Mouse (Mus musculus) forebrain, embryonic 11.5 days (tissue): ENCODE results near the gene Mad2l1bp. TPM values are rescaled to one million over a fixed set of nuclear protein-coding genes. Genes with fewer than 3 reads are reported as not detected.
A peak's percentile ranks its signal among the peaks of the same experiment; 100 is the strongest.

Source experiments
- ATAC-seq: fragments of 200-750 bp; cut with Nextera tagmentation; replicated peaks from 2 replicates; pipeline ENCODE4 v1.8.0; 2017; ENCODE audit warnings: moderate TSS enrichment; ENCODE audit not compliant: low FRiP score
- DNase-seq: peaks from one replicate; pipeline ENCODE4 v3.0.0-alpha.2; 2017; ENCODE audit warnings: low spot score
- H3K27ac ChIP-seq: fragments of 300-500 bp; sonication (generic); 2 replicates; pipeline ENCODE4 v1.5.1; 2014; ENCODE audit warnings: low read depth, low read length
- H3K27me3 ChIP-seq: fragments of 300-500 bp; sonication (generic); 2 replicates; pipeline ENCODE4 v1.6.1; 2014; ENCODE audit warnings: mild to moderate bottlenecking, low read length, mixed read lengths; ENCODE audit not compliant: control insufficient read depth, insufficient read depth
- H3K36me3 ChIP-seq: fragments of 300-500 bp; sonication (generic); 2 replicates; pipeline ENCODE4 v1.6.1; 2014; ENCODE audit warnings: mild to moderate bottlenecking, low read length, moderate library complexity, mixed read lengths; ENCODE audit not compliant: control insufficient read depth, insufficient read depth
- H3K4me1 ChIP-seq: fragments of 300-500 bp; sonication (generic); replicated peaks from 2 replicates; pipeline ENCODE4 v1.6.1; 2014; ENCODE audit warnings: low read length, mixed read lengths; ENCODE audit not compliant: control insufficient read depth, insufficient read depth
- H3K4me2 ChIP-seq: fragments of 300-500 bp; sonication (generic); 2 replicates; pipeline ENCODE4 v1.6.1; 2014; ENCODE audit warnings: low read depth, mild to moderate bottlenecking, low read length, moderate library complexity, mixed read lengths; ENCODE audit not compliant: severe bottlenecking
- H3K4me3 ChIP-seq: fragments of 300-500 bp; sonication (generic); 2 replicates; pipeline ENCODE4 v1.5.1; 2014; ENCODE audit warnings: low read depth, low read length
- H3K9ac ChIP-seq: fragments of 300-500 bp; sonication (generic); 2 replicates; pipeline ENCODE4 v1.6.1; 2014; ENCODE audit warnings: low read length
- H3K9me3 ChIP-seq: fragments of 300-500 bp; sonication (generic); 2 replicates; pipeline ENCODE4 v1.6.1; 2016; ENCODE audit warnings: low read length, mixed read lengths; ENCODE audit not compliant: control insufficient read depth
- WGBS: fragments of 180-500 bp; shearing (Covaris S2); extraction: QIAGEN DNeasy Blood & Tissue Kit; methylation state at CpG from one replicate; pipeline ENCODE4 v1.1.7; 2014; 5-methylcytosine and 5-hydroxymethylcytosine counted together
- polyA plus RNA-seq: library from polyadenylated mRNA; unstranded; fragments of >200 nt; fragmentation: Nextera tagmentation; extraction: Ambion mirVana; gene quantifications from 2 replicates; pipeline ENCODE4 v1.2.1, GENCODE M21; 2014

Gene Mad2l1bp
- polyA plus RNA-seq, 1 experiment from 2014 or later: 33.7 TPM

DNA sequence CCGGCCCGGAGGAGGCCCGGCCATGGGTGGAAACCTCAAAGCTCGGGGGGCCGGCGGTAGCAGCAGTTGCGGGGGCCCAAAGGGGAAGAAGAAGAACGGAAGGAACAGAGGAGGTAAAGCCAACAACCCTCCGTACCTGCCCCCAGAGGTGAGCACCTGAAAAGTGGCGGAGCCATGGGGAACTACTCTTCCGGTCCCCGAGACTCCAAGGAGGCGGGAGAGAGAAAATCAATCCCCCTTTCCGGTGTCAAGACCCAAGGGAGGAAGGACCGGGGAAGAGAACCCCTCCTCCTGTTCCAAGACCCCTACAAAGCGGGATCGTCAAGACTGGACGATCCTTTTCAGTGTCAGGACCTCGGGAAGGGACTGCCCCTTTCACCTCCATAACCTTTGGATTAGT, 7.8 kb upstream of the Mad2l1bp start:
- peak overlapping the region; percentile 69 for H3K9ac ChIP-seq
- no peaks in the 10 kb centered on the region for H3K27me3 ChIP-seq
- no peak for DNase-seq
- no peaks in the 10 kb centered on the region for H3K9me3 ChIP-seq
- peak overlapping the region; percentile 49 for H3K4me2 ChIP-seq
- H3K4me1 ChIP-seq: no peaks in the 10 kb centered on the region
- no peak overlapping the region for H3K27ac ChIP-seq
- H3K36me3 ChIP-seq: no peaks in the 10 kb centered on the region; the same call in 1 of the 2 replicates
- peak overlapping the region; percentile 54 for H3K4me3 ChIP-seq
- peak; percentile 37; the same call in 1 of the 2 replicates for ATAC-seq
- WGBS: under 1% methylated on average over 19 of the region's 19 CpGs

DNA sequence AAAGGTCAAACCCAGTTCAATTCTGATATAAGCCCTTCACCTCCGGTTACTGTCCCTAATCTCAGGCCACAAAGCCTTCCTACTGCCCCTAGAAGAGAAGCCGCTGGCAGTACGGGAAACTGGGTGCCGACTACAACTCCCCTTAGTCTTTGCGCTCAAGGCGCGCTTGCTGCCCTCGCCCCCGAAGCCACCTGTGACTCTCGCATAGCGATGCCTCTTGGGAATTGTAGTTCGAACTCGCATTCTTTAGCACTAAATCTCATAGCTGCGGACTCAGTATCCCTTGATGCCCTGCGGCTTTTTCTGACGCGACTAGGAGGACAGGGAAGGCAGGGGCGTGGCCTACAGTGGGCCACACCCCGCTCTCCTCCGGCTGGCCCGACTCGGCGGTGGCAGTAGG, 7.3 kb upstream of the Mad2l1bp start, which contains the start of gene Gtpbp2:
Gene Gtpbp2, plus strand, starts transcription at position 347 of the 400 bp plus-strand sequence.
- no peaks in the 10 kb centered on the region for H3K9me3 ChIP-seq
- H3K9ac ChIP-seq: peak within 1 kb of the TSS; percentile 69
- H3K4me2 ChIP-seq: peak within 1 kb of the TSS; percentile 80
- DNase-seq (peak; percentile 97), ATAC-seq (peak; percentile 95)
- no peaks in the 10 kb centered on the region for H3K27me3 ChIP-seq
- peak within 1 kb of the TSS; percentile 76 for H3K27ac ChIP-seq
- H3K4me1 ChIP-seq: no peaks in the 10 kb centered on the region
- no peaks in the 10 kb centered on the region; the same call in 1 of the 2 replicates for H3K36me3 ChIP-seq
- under 1% methylated on average over 23 of the region's 23 CpGs for WGBS
- H3K4me3 ChIP-seq: peak within 1 kb of the TSS; percentile 54

- Histone ChIP-seq H3K9ac (peak overlapping the region; percentile 59), H3K36me3 (no peaks in the 10 kb centered on the region), H3K4me2 (peak overlapping the region; percentile 80), H3K9me3 (no peaks in the 10 kb centered on the region), H3K27me3 (no peaks in the 10 kb centered on the region), H3K27ac (peak overlapping the region; percentile 76), H3K4me3 (peak overlapping the region; percentile 54), H3K4me1 (no peaks in the 10 kb centered on the region)
- DNase-seq: peak; percentile 91
- WGBS: under 1% methylated on average over 16 of the region's 16 CpGs
- ATAC-seq: peak; percentile 77
These were observed 6.8 kb upstream of the Mad2l1bp start for GRCm38 (mm10) chr17:46160090-46160662.

GRCm38 (mm10) chr17:46159236-46159635, 5.9 kb upstream of the Mad2l1bp start:
- no peak overlapping the region for H3K4me2 ChIP-seq

DNA sequence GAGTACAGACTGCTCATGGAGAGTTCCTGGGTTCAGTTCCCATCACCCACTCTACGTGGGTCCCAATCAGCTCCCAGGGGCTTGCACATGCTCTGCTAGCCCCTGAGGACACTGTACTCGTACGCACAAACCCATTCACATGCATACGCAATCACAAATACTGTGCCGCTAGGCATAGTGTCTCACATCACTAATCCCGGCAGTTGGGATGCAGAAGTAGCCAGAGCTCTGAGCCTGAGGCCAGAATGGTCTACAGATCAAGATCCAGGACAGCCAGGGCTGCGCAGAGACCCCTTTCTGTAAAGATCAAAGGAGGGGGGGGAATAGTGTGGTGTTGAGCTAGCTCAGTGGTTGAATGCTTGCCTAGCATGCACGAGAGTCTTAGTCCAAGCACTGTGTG, 3.8 kb upstream of the Mad2l1bp start:
- no peak for DNase-seq
- Histone ChIP-seq H3K27me3 (no peaks in the 10 kb centered on the region), H3K36me3 (no peaks in the 10 kb centered on the region), H3K4me2 (no peak overlapping the region), H3K4me1 (no peaks in the 10 kb centered on the region; the same call in 1 of the 2 replicates), H3K9ac (no peak overlapping the region), H3K4me3 (no peak overlapping the region), H3K27ac (no peak overlapping the region), H3K9me3 (no peaks in the 10 kb centered on the region)
- no peak for ATAC-seq
- WGBS: 84% methylated on average over 8 of the region's 8 CpGs

More at GRCm38 (mm10) chr17:46159236-46159635, 5.9 kb upstream of the Mad2l1bp start:
- Histone ChIP-seq H3K27ac (no peak overlapping the region), H3K27me3 (no peaks in the 10 kb centered on the region), H3K9ac (no peak overlapping the region), H3K4me3 (no peak overlapping the region), H3K36me3 (no peaks in the 10 kb centered on the region), H3K9me3 (no peaks in the 10 kb centered on the region), H3K4me1 (no peaks in the 10 kb centered on the region)
- WGBS: 65% methylated on average over 2 of the region's 2 CpGs
- DNase-seq (no peak), ATAC-seq (no peak)

DNA sequence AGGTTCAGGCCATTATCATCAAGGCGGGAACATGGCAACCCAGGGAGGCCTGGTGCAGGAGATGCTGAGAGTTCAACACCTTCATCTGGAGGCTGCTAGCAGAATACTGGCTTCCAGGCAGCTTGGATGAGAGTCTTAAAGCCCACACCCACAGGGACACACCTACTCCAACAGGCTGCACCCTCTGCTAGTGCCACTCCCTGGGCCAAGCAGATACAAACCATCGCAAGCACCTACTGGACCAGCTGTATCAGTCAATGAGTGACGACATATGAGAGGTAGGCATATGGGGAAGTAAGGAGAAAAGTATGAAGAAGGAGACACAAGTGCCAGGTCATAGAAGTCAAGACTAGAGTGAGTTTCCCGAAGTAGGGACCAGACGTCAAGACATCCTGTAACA, 3.3 kb upstream of the Mad2l1bp start:
- Histone ChIP-seq H3K36me3 (no peaks in the 10 kb centered on the region), H3K4me1 (no peaks in the 10 kb centered on the region; the same call in 1 of the 2 replicates), H3K27me3 (no peaks in the 10 kb centered on the region), H3K4me2 (no peak overlapping the region), H3K9me3 (no peaks in the 10 kb centered on the region), H3K9ac (no peak overlapping the region), H3K27ac (no peak overlapping the region), H3K4me3 (no peak overlapping the region)
- DNase-seq: no peak
- WGBS: 87% methylated on average over 5 of the region's 5 CpGs
- no peak for ATAC-seq

- H3K4me1 ChIP-seq: no peaks in the 10 kb centered on the region; the same call in 1 of the 2 replicates
- H3K27me3 ChIP-seq: no peaks in the 10 kb centered on the region
- no peak overlapping the region for H3K9ac ChIP-seq
- H3K4me2 ChIP-seq: no peak overlapping the region
- no peak for ATAC-seq
- no peak overlapping the region for H3K27ac ChIP-seq
- no peaks in the 10 kb centered on the region for H3K36me3 ChIP-seq
- no peak overlapping the region for H3K4me3 ChIP-seq
- H3K9me3 ChIP-seq: no peaks in the 10 kb centered on the region
- no peak for DNase-seq
- 99% methylated on average over 3 of the region's 3 CpGs for WGBS
These were observed 983 bp upstream of the Mad2l1bp start for GRCm38 (mm10) chr17:46154336-46154735.

GRCm38 (mm10) chr17:46143578-46144423, 9.6 kb downstream of the Mad2l1bp start, which contains the start of gene Rsph9:
Gene Rsph9 (minus strand): TSS chr17:46144216.
- peak within 1 kb of the TSS; percentile 85 for H3K4me2 ChIP-seq
- H3K36me3 ChIP-seq: no peaks in the 10 kb centered on the region; the same call in 1 of the 2 replicates
- H3K27me3 ChIP-seq: no peaks in the 10 kb centered on the region
- no peak within 1 kb of the TSS for H3K27ac ChIP-seq
- peaks cover 10% of the 10 kb centered on the region; the same call in 1 of the 2 replicates for H3K4me1 ChIP-seq
- ATAC-seq: peak; percentile 94
- WGBS: 7% methylated on average over 37 of the region's 37 CpGs
- no peaks in the 10 kb centered on the region for H3K9me3 ChIP-seq
- H3K4me3 ChIP-seq: peak within 1 kb of the TSS; percentile 42
- peak within 1 kb of the TSS; percentile 61 for H3K9ac ChIP-seq
- DNase-seq: peak; percentile 88
